Mouse (Mus musculus) heart, adult 2 months (tissue): ENCODE data around the gene Nol9.
A peak's percentile ranks its signal among the peaks of the same experiment; 100 is the strongest.

Experiments
- CTCF ChIP-seq: fragments of 200-600 bp; IDR thresholded peaks from 2 replicates; pipeline ENCODE4 v1.8.1; 2022; ENCODE audit warnings: antibody characterized with exemption, mild to moderate bottlenecking, moderate library complexity
- POLR2A ChIP-seq: fragments of 200-500 bp; IDR thresholded peaks from 2 replicates; pipeline ENCODE4 v1.6.1; 2011; ENCODE audit warnings: mild to moderate bottlenecking, low read depth, low read length, control low read depth; ENCODE audit not compliant: insufficient read depth

DNA sequence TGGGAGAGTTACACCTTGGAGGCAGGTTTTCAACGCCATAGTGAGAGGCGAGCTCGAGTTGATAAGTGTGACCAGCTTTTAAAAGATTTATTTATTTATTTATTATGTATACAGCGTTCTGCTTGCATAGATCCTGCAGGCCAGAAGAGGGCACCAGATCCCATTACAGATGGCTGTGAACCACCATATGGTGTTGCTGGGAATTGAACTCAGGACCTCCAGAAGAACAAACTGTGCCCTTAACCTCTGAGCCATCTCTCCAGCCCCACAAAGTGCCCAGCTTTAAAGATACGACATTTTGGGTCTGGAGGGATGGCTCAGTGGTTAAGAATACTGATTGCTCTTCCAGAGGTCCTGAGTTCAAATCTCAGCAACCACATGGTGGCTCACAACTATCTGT lies 10.0 kb upstream of the Nol9 start:
- TF ChIP-seq CTCF, result peak; percentile 70
- no peak for TF ChIP-seq POLR2A
